Mouse (Mus musculus) ES-CJ7 (cell line): Measurements from ENCODE around the gene Stk11ip.

Source experiments
- DNase-seq: peaks from one replicate; pipeline ENCODE4 v3.0.0; 2011; ENCODE audit warnings: low read depth, low spot score

Stk11ip gene

GRCm38 (mm10) chr1:75541496-75541895, 20.2 kb downstream of the Stk11ip start:
- no peak for DNase-seq

GRCm38 (mm10) chr1:75544351-75544750, 23.0 kb downstream of the Stk11ip start:
- DNase-seq = no peak

GRCm38 (mm10) chr1:75545965-75546956, 24.9 kb downstream of the Stk11ip start, which contains the start of gene Slc4a3:
Slc4a3 (plus strand) TSS chr1:75546266.
- peak; percentile 82 for DNase-seq

GRCm38 (mm10) chr1:75547351-75547750, 26.0 kb downstream of the Stk11ip start:
- no peak for DNase-seq

GRCm38 (mm10) chr1:75548083-75548482, 26.8 kb downstream of the Stk11ip start:
- no peak for DNase-seq

- no peak for DNase-seq
Measured at GRCm38 (mm10) chr1:75548871-75549270, 27.5 kb downstream of the Stk11ip start.

GRCm38 (mm10) chr1:75549289-75550279, 28.3 kb downstream of the Stk11ip start:
- no peak for DNase-seq

GRCm38 (mm10) chr1:75550586-75550985, 29.3 kb downstream of the Stk11ip start:
- no peak for DNase-seq

GRCm38 (mm10) chr1:75555680-75556079, 34.4 kb downstream of the Stk11ip start:
- no peak for DNase-seq

GRCm38 (mm10) chr1:75556143-75556781, 34.9 kb downstream of the Stk11ip start:
- no peak for DNase-seq

GRCm38 (mm10) chr1:75557041-75557440, 35.7 kb downstream of the Stk11ip start:
- peak; percentile 42 for DNase-seq

- no peak for DNase-seq
Measured at GRCm38 (mm10) chr1:75558388-75559178, 37.3 kb downstream of the Stk11ip start.

- DNase-seq = peak; percentile 97
Measured at GRCm38 (mm10) chr1:75559212-75559925, 38.0 kb downstream of the Stk11ip start.

GRCm38 (mm10) chr1:75560206-75560913, 39.0 kb downstream of the Stk11ip start:
- no peak for DNase-seq

- no peak for DNase-seq
Measured at GRCm38 (mm10) chr1:75561221-75561897, 40.0 kb downstream of the Stk11ip start.

GRCm38 (mm10) chr1:75561898-75562238, 40.5 kb downstream of the Stk11ip start:
- no peak for DNase-seq

- no peak for DNase-seq
Measured at GRCm38 (mm10) chr1:75564102-75564501, 42.8 kb downstream of the Stk11ip start.

- DNase-seq = no peak
Measured at GRCm38 (mm10) chr1:75564916-75565315, 43.6 kb downstream of the Stk11ip start.

GRCm38 (mm10) chr1:75565616-75566015, 44.3 kb downstream of the Stk11ip start:
- no peak for DNase-seq
